Mouse (Mus musculus) MEL (cell line): Measurements from ENCODE around the gene Sf1. TPM values are rescaled to one million over a fixed set of nuclear protein-coding genes. Genes with fewer than 3 reads are reported as not detected.

Source experiments
- DNase-seq: peaks from one replicate; pipeline ENCODE4 v3.0.0; 2011; ENCODE audit warnings: low read depth, low spot score
- H3K27ac ChIP-seq: 2 replicates; pipeline ENCODE4 v1.5.1; 2012; ENCODE audit warnings: low read depth, mild to moderate bottlenecking, control low read depth, low read length, moderate library complexity; ENCODE audit not compliant: control insufficient read depth
- H3K27me3 ChIP-seq, 2 experiments: fragments of 150-350 bp in 1 of 2; sonication (generic) in 1 of 2; 2 replicates each; pipeline ENCODE4 v1.6.1; 2012; ENCODE audit warnings: low read length in 2 of 2, mild to moderate bottlenecking in 2 of 2, improper control_type of control experiment in 1 of 2, moderate library complexity in 1 of 2; ENCODE audit not compliant: insufficient read depth in 2 of 2, control insufficient read depth in 1 of 2
- H3K36me3 ChIP-seq, 2 experiments: 2 replicates each; pipeline ENCODE4 v1.6.1; 2012 to 2014; ENCODE audit warnings: low read length in 2 of 2, improper control_type of control experiment in 1 of 2, inconsistent platforms in 1 of 2, mild to moderate bottlenecking in 1 of 2; ENCODE audit not compliant: insufficient read depth in 2 of 2, control insufficient read depth in 1 of 2
- H3K4me1 ChIP-seq, 2 experiments: fragments of 150-350 bp in 1 of 2; sonication (generic) in 1 of 2; 2 replicates each; pipeline ENCODE4 v1.6.1; 2012; ENCODE audit warnings: low read length in 2 of 2, improper control_type of control experiment in 1 of 2, mild to moderate bottlenecking in 1 of 2; ENCODE audit not compliant: insufficient read depth in 2 of 2, control insufficient read depth in 1 of 2
- H3K4me3 ChIP-seq, 2 experiments: fragments of 150-350 bp in 1 of 2; sonication (generic) in 1 of 2; 2 replicates each; pipeline ENCODE4 v1.5.1; 2012; ENCODE audit warnings: low read depth in 2 of 2, low read length in 2 of 2, mild to moderate bottlenecking in 2 of 2, moderate library complexity in 2 of 2, control low read depth in 1 of 2, improper control_type of control experiment in 1 of 2; ENCODE audit not compliant: control insufficient read depth in 1 of 2, insufficient read depth in 1 of 2
- H3K79me2 ChIP-seq: 2 replicates; pipeline ENCODE4 v1.6.1; 2012; ENCODE audit warnings: mild to moderate bottlenecking, low read length, moderate library complexity; ENCODE audit not compliant: control insufficient read depth, poor library complexity, insufficient read depth
- H3K9ac ChIP-seq: 2 replicates; pipeline ENCODE4 v1.6.1; 2012; ENCODE audit warnings: low read depth, mild to moderate bottlenecking, control low read depth, low read length, moderate library complexity; ENCODE audit not compliant: control insufficient read depth, poor library complexity, severe bottlenecking
- H3K9me3 ChIP-seq: fragments of 150-350 bp; sonication (generic); replicated peaks from 2 replicates; pipeline ENCODE4 v1.6.1; 2012; ENCODE audit warnings: mild to moderate bottlenecking, low read length, improper control_type of control experiment, moderate library complexity; ENCODE audit not compliant: insufficient read depth
- CHD1 ChIP-seq: IDR thresholded peaks from 2 replicates; pipeline ENCODE4 v1.6.1; 2012; ENCODE audit warnings: low read depth, mild to moderate bottlenecking, inconsistent platforms, low read length, improper control_type of control experiment
- CHD2 ChIP-seq: IDR thresholded peaks from 2 replicates; pipeline ENCODE4 v1.6.1; 2011; ENCODE audit warnings: low read length, improper control_type of control experiment
- GABPA ChIP-seq: IDR thresholded peaks from 2 replicates; pipeline ENCODE4 v1.6.1; 2012; ENCODE audit warnings: low read depth, mild to moderate bottlenecking, inconsistent platforms, low read length, improper control_type of control experiment, moderate library complexity
- GATA1 ChIP-seq: IDR thresholded peaks from 2 replicates; pipeline ENCODE4 v1.6.1; 2011; ENCODE audit warnings: low read depth, low read length, improper control_type of control experiment
- JUND ChIP-seq: IDR thresholded peaks from 2 replicates; pipeline ENCODE4 v1.6.1; 2011; ENCODE audit warnings: low read depth, mild to moderate bottlenecking, improper control_type of control experiment, low read length
- MXI1 ChIP-seq: IDR thresholded peaks from 2 replicates; pipeline ENCODE4 v1.6.1; 2011; ENCODE audit warnings: mild to moderate bottlenecking, low read depth, low read length, improper control_type of control experiment
- MYC ChIP-seq: IDR thresholded peaks from 2 replicates; pipeline ENCODE4 v1.6.1; 2011; ENCODE audit warnings: low read depth, mild to moderate bottlenecking, low read length, improper control_type of control experiment, moderate library complexity
- POLR2AphosphoS5 ChIP-seq: IDR thresholded peaks from 2 replicates; pipeline ENCODE4 v1.6.1; 2012; ENCODE audit warnings: low read depth, borderline replicate concordance, mild to moderate bottlenecking, inconsistent platforms, low read length, moderate library complexity, mixed read lengths
- TAL1 ChIP-seq: IDR thresholded peaks from 2 replicates; pipeline ENCODE4 v1.6.1; 2012; ENCODE audit warnings: mild to moderate bottlenecking, inconsistent platforms, low read length, moderate library complexity, mixed read lengths
- UBTF ChIP-seq: IDR thresholded peaks from 2 replicates; pipeline ENCODE4 v1.6.1; 2012; ENCODE audit warnings: low read depth, mild to moderate bottlenecking, inconsistent platforms, low read length, improper control_type of control experiment, moderate library complexity, borderline replicate concordance; ENCODE audit not compliant: insufficient read depth
- ZKSCAN1 ChIP-seq: IDR thresholded peaks from 2 replicates; pipeline ENCODE4 v1.6.1; 2012; ENCODE audit warnings: low read depth, mild to moderate bottlenecking, inconsistent platforms, low read length, improper control_type of control experiment, moderate library complexity
- polyA plus RNA-seq, 2 experiments: library from polyadenylated mRNA; stranded (reverse) in 1 of 2; unstranded in 1 of 2; fragments of >175 nt in 1 of 2; fragments of >200 nt in 1 of 2; gene quantifications; 2 replicates each; pipeline versions ENCODE4 v1.2.1 to v1.2.4; 2012; ENCODE audit warnings: low replicate concordance in 2 of 2, low read depth in 1 of 2; ENCODE audit not compliant: insufficient read length in 2 of 2, insufficient read depth in 1 of 2, missing spikeins in 1 of 2
- total RNA-seq: library from RNA; depleted of rRNA; stranded (reverse); fragments of 300-350 nt; gene quantifications from 2 replicates; pipeline ENCODE4 v1.2.3, GENCODE M21; 2012

Gene Sf1
- total and polyA plus RNA-seq, 3 experiments = 65.7 to 245 (median 211) TPM

GRCm38 (mm10) chr19:6386234-6386633, 22.7 kb downstream of the Sf1 start:
- Histone ChIP-seq H3K79me2 (no peaks in the 10 kb centered on the region), H3K27me3 (no peaks in the 10 kb centered on the region), H3K27ac (no peak overlapping the region), H3K9ac (no peak overlapping the region), H3K4me1 (no peaks in the 10 kb centered on the region), H3K36me3 (no peaks in the 10 kb centered on the region), H3K9me3 (no peaks in the 10 kb centered on the region), H3K4me3 (no peak overlapping the region)
- TF ChIP-seq MXI1 (no peak), POLR2AphosphoS5 (no peak), TAL1 (no peak), CHD2 (no peak)
- no peak for DNase-seq

- Histone ChIP-seq H3K9ac (no peak overlapping the region), H3K4me3 (no peak overlapping the region), H3K27me3 (no peaks in the 10 kb centered on the region), H3K27ac (no peak overlapping the region), H3K4me1 (no peaks in the 10 kb centered on the region), H3K79me2 (no peaks in the 10 kb centered on the region), H3K36me3 (no peaks in the 10 kb centered on the region), H3K9me3 (no peaks in the 10 kb centered on the region)
- TF ChIP-seq MYC (no peak), ZKSCAN1 (no peak)
- no peak for DNase-seq
Observed at GRCm38 (mm10) chr19:6388006-6388405, 24.5 kb downstream of the Sf1 start.

GRCm38 (mm10) chr19:6389803-6390202, 26.3 kb downstream of the Sf1 start:
- no peaks in the 10 kb centered on the region for H3K9me3 ChIP-seq
- H3K27ac ChIP-seq = no peak overlapping the region
- H3K27me3 ChIP-seq = no peaks in the 10 kb centered on the region
- no peak for DNase-seq
- H3K4me3 ChIP-seq = no peak overlapping the region
- no peaks in the 10 kb centered on the region for H3K4me1 ChIP-seq
- no peaks in the 10 kb centered on the region for H3K36me3 ChIP-seq
- TF ChIP-seq GATA1 (no peak), GABPA (no peak), JUND (no peak), MXI1 (no peak), ZKSCAN1 (no peak), UBTF (no peak), CHD1 (no peak), CHD2 (no peak)
- no peak overlapping the region for H3K9ac ChIP-seq
- no peaks in the 10 kb centered on the region for H3K79me2 ChIP-seq
